Mouse (Mus musculus) kidney, postnatal 10 days (tissue): ENCODE measurements around the gene Grik1.

Experiments
- DNase-seq: peaks from one replicate; pipeline ENCODE4 v3.0.0; 2021; ENCODE audit warnings: mixed read lengths

Grik1 gene

GRCm38 (mm10) chr16:88141594-88141993 lies 148.5 kb downstream of the Grik1 start:
- no peak for DNase-seq

GRCm38 (mm10) chr16:88138913-88139312 lies 151.2 kb downstream of the Grik1 start:
- no peak for DNase-seq

- DNase-seq: no peak
Measured at GRCm38 (mm10) chr16:88132919-88133318, 157.1 kb downstream of the Grik1 start.

DNA sequence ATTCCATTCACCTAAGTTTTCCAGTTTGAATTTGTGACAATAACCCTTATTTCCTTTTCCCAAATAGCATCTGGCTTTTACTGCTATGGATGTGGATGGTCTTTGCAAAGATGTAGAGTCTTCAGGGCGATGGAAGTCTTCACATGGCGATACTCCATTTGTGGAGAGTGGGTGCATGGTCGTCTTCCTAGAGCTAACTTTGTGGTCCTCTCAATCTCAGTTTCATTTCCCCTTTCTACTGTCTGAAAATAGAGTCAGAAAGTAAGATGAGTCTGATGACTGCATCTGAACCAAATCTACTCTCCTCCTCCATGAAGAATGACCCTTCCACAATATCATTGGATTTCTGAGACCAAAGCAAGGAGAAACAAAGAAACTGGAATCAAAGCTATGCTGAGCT lies 159.0 kb downstream of the Grik1 start:
- DNase-seq: no peak

- DNase-seq: no peak
Measured at GRCm38 (mm10) chr16:88125098-88125497, 165.0 kb downstream of the Grik1 start.

- DNase-seq: peak; percentile 13
Measured at GRCm38 (mm10) chr16:88112551-88113138, 177.4 kb downstream of the Grik1 start.

- no peak for DNase-seq
Measured at GRCm38 (mm10) chr16:88111459-88111858, 178.6 kb downstream of the Grik1 start.

DNA sequence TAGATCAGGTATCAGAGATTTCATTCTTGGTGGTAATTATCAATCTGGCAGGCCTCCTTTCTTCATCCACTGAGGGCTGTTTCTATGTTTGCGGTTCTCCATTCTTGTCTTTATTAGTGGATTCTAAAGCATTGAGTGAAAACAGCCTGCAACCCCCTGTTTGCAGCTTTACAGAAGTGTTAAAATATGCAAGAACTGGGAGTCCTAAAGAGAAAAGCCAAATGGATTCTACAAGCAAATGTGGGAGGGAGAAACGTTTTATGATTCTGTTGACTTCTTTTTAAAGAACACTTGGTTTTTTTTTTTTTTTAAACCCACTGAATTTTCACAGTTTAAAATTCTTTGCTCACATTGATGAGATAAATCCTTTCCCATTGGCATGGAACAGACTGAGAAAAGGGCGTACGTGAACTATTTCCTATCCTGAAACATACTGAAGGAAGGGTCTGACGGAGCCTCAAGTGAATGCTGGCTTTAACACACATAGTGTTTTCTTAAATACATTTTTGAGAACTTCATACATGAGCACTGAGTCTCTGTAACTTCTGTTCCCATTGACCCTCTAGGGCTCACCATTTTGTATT lies 195.8 kb downstream of the Grik1 start:
- DNase-seq: no peak

GRCm38 (mm10) chr16:88087280-88087679 lies 202.8 kb downstream of the Grik1 start:
- no peak for DNase-seq

GRCm38 (mm10) chr16:88074716-88075115 lies 215.3 kb downstream of the Grik1 start:
- no peak for DNase-seq

DNA sequence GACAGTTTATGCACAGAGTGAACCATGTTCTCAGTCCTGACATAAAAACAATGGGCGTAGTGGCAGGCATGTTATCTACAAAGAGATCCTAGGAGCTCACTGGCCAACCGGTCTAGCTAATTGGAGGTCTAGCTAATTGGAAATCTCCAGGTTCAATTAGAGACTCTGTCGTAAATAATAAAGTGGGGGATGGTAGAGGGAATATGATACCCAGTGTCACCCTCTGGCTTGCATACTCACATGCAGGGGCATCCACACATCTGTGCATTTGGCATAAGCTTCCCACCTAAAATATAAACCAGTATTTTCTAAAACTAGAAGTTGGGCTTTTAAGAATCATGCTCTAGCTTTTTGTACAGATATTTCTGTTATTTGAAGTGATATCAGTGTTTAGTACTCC lies 229.1 kb downstream of the Grik1 start:
- no peak for DNase-seq

- DNase-seq: no peak
Measured at GRCm38 (mm10) chr16:88048121-88048520, 241.9 kb downstream of the Grik1 start.

DNA sequence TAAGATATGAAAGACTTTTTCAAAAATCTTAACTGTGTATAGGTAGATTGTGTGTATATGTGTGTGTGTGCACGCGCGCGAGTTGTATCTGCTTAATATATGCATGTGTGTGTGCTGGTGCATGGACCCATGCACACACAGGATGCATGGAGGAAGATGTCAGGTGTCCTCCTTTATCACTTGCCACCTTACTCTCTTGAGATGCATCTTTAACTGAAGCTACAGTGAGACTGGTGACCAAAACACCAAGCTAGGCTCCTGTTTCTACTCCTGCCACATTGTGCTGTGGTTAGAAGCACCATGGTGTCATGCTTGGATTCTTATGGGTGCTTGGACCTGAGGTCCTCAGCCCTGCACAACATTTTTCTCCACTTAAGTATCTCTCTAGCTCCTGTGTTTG lies 245.7 kb downstream of the Grik1 start:
- no peak for DNase-seq

DNA sequence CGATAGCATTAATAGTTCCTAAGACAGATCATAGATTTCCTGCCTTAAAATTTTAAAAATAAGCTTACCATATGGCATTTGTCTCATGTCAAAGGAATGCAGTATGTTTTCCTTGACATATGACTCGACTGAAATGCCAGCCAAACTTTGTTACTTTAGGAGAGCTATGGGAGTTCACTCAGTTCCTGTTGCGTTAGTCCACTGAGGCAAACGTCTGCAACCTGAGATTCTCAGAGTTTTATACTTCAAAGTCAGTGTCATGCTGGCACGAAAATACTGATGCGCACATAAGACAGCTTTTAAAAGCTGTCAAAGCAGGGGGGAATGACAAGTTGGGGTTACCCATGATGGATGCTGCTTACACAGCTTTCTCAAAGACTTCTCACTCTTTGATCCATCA lies 247.6 kb downstream of the Grik1 start:
- no peak for DNase-seq

GRCm38 (mm10) chr16:88038503-88039091 lies 251.5 kb downstream of the Grik1 start:
- DNase-seq: no peak

- DNase-seq: no peak
Measured at GRCm38 (mm10) chr16:87988805-87989204, 301.3 kb downstream of the Grik1 start.

DNA sequence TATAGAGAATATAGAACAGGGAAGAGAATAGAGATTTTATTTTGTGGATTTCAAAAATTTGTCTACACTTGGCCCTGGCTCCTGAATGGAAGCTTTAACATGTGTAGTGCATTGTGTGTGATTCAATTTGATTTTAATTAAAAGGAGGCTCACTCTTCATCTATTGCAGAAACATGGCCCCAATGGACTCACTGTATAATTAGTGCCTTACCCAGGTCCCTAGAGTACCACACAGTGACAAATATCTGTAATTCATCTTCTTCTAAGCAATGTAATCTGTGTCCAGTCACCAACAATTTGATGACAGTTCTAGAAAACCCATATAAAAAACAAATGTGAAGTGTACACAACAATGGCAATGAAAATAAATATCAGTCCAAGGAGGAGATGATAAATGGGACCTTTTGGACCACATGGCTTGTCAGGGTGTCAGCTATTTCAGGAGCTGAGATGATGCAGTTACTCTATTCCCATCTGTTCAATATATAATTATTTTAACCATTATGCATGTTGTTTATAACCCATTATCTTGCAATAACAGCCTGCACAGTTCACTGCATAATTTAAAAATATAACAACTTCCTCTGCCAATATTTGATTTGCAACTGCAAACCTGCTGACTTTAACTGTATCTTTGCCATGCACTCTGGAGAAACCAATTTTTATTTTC lies 305.7 kb downstream of the Grik1 start:
- DNase-seq: no peak

GRCm38 (mm10) chr16:87974076-87974443 lies 316.0 kb downstream of the Grik1 start:
- no peak for DNase-seq

- no peak for DNase-seq
Measured at GRCm38 (mm10) chr16:87973394-87974075, 316.5 kb downstream of the Grik1 start.

DNA sequence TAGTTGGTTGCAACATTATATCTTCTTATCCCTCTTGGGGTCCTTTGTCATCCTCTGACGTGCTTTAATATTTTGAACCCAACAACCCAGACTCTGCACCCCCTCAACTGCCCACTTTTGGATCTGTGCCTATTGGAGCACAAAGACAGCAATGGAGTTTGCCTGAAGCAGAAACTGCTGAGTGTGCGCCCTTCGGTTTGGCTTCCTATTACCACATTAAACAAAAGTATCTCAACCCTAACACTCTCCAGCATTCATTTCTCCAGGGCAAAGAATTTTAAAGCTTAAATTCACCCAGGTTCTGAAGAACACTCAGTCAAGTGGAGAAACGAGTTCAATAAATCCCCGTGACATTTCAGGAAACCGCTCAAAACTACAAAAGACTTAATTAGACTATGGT lies 318.2 kb downstream of the Grik1 start:
- no peak for DNase-seq

- DNase-seq: peak; percentile 4
Measured at GRCm38 (mm10) chr16:87969936-87970335, 320.1 kb downstream of the Grik1 start.

DNA sequence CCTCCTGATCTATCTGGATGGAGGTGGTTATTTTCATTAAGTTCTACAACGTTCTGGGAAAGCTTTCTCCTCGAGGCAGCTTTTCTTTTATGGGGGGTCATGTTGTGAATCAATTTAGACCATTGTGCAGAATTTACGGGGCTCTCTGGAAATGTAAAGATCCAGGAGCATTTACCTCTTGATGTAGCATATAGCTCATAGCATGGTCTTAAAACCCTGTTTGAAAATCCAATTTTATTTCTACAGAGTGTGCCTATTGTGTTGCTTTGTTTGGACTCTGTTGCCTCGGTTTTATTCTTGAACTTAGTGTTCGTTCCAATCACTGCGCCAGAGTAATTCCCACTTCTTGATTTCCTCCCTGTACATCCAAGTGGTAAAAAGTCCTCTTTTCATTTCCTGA lies 328.6 kb downstream of the Grik1 start:
- DNase-seq: no peak

GRCm38 (mm10) chr16:87957449-87957848 lies 332.6 kb downstream of the Grik1 start:
- DNase-seq: no peak

GRCm38 (mm10) chr16:87956178-87956577 lies 333.9 kb downstream of the Grik1 start:
- no peak for DNase-seq
